Mouse (Mus musculus) T-helper 1 cell (primary cell): Measurements from ENCODE around the gene Igsf9.

Experiments
- in situ Hi-C: fragments of 300-600 bp; cut with MboI, MseI; formaldehyde crosslinking; loops from one replicate; pipeline ENCODE4 v1.15.1; 2025; ENCODE audit warnings: high pct_unique_total_duplicates

The Igsf9 gene

DNA sequence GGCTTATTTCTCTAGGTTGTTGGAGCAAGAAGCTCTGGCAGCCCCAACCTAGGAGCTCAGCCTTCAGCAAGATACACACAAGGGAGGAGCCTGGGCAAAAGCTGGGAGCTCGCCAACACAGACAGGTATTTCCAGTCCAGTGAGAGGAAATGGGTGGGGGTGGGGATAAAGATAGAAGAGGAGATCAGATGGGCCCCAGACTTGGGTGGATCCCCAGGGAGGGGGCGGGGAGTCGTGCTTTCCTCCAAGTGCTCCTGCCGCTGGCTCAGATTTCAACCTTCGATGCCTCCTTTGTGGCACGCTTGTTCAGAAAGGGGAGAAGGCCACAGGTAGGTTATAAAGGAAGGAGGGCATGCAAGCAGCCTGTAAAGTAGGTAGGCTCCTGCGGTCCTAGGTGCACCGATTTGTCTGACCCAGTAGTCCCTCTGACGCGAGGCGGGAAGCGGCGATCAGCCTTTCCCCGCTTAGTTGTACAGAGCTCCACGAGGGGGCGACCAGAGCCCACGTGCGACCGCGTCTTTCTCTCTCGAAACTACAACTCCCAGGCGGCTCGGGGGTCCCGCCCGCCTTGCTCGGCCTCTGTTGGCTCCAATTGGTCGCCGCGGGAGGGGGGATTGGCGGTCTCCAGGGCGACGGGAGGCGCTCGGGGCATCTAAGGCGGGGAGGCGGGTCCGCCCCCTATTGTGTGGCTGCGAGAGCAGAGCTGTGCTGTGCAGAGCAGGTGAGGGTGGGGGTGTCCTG is at the start of gene Igsf9:
Igsf9 (plus strand) TSS at position 249 of the 741 bp plus-strand sequence.
- in situ Hi-C loops: loop anchor here (5.0 to 10.0 kb wide), 2 partner anchors 69 to 427 kb away; partner anchors contain the start of gene Nhlh1

DNA sequence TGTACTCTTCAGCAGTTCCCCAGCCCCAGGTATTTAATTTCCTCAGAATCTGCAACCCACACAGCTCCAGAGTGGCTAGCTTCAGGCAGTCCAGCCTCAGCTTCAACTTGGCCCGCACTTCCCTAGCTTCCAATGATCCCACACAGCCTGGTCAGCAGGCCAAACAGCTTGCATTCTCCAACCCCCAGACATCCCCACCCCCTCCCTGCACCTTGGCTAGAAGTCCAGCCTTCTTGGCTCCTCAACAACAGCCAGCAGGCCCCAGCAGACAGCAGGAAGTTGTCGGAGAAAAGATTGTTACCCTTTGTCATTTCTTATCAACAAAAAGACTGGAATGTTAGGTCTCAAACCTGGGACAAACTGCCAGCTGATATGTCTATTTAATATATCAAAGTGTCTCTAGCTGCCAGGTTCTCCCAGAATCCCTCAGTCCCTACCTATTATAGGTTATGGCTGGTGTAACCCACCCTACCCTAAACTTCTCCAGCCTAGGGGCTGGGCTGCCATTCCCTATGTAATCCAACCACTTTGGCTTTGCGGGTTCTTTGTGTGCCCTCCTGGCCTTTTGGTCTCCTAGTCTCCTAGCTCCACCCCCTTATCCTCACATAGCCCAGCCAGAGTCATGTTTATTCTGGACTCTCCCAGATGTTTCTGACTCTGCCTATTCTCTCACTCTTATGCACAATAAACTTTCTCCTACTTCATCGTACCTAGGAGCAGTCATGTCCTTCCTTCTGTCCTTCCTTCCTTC is 49.6 kb upstream of the Igsf9 start:
- in situ Hi-C loops: no loop called here

DNA sequence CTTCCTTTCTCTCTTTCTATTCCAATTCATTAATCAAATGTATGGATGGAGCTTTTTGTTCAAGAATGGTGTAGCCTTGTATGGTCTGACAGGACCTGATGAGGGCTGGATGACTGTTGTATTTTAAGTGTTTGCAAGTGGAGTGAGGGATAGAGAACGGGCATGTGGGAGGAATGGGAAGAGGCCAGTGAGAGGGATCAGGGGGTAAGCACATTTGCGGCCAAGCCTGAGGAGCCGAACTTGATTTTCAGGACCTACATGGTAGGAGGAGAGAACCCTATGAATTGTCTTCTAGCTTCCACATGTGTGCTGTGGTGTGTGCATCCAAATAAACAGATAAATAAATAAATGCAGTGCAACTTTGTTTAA is 49.0 kb upstream of the Igsf9 start:
- in situ Hi-C loops: no loop called here

DNA sequence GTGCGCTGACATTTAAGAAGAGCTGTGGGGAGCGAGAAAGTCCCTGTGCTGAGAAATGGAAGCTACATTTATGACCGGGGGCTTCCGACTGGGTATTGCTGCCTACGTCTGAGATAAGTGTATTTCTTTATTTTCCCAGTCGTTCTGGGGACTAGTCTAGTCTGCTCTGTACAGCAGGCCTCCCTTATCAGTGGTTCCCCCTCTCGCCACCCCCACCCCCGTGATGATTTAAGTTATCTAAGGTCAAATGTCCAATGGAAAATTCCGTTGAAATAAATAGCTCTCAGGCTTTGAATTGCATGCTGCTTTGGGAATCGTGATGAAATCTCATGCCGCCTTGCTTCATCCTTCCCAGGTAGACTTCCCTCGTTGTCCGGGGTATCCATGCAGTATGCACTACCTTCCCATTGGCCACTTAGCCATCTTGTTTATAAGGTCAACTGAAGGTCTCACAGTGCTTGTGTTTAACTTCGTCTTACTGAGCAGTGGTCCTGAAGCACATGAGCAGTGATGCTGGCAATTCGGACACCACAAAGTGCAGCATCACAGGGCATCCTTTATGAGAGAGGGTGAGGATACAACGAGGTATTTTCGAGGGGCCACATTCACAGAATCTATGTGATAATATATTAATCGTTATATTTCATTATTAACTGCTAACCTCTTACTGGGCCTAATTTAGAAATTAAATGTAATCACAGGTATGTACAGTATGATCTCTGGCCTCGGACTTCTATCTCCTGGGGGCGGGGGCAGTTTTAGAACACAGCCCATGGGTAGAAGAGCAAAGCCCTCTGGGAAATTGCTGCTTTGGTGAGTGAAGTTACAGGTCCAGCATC is 48.4 kb upstream of the Igsf9 start:
- in situ Hi-C loops: no loop called here

DNA sequence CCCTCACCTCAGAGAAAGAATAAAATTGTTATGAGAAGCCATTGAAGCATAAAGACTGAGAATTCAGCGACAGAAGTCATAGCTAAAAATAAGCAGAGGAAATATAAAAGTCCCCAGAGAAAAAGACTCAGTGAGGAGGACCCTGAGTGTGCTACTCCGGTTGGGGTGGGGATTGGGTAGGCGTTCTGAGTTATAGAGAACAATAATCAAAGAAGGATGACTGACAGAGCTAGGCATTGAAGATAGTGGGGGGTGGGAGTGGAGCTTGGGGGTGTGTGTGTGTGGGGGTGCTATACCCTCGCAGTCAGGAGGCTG is 47.8 kb upstream of the Igsf9 start:
- in situ Hi-C loops: no loop called here

DNA sequence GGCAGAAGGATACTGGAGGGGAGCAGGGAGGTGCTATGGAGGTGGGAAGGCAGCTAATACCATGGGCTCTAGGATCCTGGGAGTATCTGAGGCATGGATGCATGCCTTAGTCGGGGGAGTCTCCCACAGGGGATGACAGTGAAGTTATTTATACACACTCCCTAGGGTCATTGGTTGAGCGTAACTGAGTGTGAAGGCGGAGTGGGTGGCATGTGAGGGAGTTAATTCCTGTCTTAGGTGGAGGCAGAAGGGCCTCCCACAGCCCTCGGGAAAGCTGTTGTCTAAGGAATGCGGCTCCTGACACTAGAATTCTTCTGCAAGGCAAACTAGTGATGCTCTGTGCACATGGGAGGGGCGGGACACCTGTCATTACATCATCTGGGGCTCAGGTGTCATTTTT is 44.8 kb upstream of the Igsf9 start:
- in situ Hi-C loops: no loop called here

DNA sequence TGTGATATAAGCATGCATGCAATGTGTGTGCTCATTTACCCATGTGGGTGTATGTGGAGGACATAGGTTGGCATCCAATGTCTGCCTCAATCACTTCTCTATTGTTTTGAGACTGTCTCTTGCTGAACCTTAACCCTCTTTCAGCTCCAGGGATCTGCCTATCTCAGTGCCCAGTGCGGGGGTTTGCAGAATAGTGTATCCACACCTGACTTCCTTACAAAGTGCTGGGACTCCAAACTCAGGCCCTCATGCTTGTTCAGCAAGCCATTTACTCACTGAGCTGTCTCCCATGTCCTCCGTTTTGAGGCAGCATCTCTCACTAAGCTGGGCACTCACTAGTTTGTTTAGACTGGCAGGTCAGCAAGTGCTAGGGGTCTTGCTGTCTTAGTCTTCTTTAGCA is 43.0 kb upstream of the Igsf9 start:
- in situ Hi-C loops: no loop called here

DNA sequence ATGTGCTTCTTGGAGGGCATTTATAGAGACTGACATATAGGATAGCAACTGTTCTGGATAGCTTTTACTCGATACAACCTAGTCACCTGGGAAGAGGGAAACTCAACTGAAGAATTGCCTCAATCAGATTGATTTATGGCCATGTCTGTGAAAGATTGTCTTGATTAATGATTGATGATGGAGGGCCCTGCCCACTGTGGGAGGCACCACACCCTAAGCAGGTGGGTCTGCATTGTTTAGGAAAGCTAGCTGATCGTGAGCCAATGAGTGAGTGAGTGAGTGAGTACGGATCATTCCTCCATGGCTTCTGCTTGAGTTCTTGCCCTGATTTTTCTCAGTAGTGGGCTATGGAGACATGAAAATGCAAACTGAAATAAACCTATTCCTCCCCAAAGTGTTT is 41.1 kb upstream of the Igsf9 start:
- in situ Hi-C loops: no loop called here

DNA sequence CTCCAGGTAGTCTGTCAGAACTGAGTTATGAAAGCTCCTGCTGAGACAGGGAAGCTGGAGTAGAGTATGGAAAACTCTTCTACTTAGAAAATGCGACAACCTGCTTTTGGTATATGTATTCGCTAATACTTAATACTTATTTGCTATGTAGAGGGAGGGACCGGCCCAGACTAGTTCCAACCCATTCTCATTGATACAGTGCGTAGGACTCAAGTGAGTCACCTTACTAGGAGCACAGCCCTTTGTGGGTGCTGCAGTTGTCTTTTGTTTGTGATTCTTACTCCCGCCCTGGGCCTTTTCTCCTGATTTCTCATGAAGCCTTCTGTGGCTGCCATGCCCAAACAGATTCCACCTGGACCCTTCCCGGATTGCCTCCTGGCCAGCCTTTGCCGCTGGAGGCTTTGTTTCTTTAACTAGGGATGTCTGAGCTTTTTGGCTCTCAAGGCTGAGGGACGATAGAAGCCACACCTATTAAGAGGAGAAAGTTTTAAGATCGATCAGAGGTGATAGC is 39.6 kb upstream of the Igsf9 start:
- in situ Hi-C loops: no loop called here

DNA sequence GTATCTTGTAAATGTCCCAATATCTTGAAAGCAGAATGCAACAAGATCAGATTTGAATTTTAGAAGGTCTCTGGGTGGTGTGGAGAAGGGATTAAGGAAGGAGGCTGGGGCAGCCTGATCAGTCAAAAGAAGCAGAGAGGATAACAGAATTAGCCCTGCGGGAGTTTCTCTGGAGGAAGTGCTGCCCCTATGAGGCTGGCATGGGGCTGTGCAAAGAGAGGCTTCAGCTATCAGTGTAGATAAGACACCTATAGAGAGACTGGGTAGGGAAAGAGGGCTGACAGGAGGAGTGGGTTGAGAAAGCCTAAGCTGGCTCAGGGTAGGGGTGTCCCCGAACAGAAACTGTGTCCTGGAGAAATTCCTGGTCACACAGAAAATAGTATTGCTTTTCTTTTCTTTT is 31.4 kb upstream of the Igsf9 start:
- in situ Hi-C loops: no loop called here

DNA sequence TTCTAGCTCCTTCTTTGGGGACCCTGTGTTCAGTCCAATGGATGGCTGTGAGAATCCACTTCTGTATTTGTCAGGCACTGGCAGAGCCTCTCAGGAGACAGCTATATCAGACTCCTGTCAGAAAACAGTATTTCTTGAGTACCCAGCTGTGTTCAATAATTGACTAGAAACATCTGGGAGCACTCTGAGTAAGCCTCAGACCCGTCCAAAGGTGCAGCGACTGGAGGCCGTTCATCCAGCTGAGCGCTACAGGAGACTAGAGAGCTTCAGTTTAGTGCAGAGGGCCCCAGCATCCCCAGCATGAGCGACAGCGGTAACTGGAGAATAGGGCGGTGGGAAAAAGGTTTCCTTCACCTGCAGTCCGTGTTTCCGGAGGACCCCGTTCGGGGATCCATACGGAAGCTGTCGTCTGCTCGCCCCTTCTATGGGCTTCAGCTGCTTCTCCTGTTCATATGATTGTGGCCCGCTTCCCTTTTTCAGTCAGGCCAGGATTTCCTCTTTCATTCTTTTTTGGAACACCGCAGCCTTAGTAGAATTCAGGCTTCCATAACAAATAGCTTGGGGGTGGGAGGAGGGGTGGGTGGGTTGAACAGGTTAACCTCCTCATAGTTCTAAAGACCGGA is 30.6 kb upstream of the Igsf9 start:
- in situ Hi-C loops: no loop called here

DNA sequence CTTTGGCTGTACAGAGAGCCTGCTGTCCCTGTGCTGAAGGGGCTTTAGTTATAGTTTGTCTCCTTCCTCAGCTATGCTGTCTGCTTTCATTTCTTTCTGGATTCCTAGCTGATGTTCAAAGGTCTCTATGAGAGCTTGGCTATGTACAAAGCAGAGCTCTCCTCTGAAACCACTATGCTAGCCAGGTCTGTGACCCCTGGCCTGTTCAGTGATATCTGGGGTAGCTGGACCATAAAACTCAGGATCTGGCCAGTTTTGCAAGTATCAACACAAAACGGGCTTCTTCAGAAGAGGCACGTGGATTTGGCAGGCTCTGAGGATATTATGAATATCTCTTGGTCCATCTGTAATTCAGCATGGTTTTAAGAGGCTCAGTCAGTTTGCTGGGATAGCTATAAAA is 28.7 kb upstream of the Igsf9 start:
- in situ Hi-C loops: no loop called here

DNA sequence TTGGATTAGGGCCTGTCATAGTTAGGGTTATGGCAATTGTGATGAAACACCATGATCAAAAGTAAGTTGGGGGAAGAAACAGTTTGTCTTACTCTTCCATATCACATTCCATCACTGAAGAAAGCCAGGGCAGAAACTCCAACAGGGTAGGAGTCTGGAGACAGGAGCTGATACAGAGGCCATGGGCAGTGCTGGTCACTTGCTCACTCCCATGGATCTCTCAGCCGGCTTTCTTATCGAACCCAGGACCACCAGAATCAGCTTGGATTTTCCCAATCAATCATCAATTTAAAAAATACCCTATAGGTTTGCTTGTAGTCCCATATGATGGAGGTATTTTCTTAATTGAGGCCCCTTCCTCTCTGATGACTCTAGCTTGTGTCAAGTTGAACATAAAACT is 27.8 kb upstream of the Igsf9 start:
- in situ Hi-C loops: no loop called here

DNA sequence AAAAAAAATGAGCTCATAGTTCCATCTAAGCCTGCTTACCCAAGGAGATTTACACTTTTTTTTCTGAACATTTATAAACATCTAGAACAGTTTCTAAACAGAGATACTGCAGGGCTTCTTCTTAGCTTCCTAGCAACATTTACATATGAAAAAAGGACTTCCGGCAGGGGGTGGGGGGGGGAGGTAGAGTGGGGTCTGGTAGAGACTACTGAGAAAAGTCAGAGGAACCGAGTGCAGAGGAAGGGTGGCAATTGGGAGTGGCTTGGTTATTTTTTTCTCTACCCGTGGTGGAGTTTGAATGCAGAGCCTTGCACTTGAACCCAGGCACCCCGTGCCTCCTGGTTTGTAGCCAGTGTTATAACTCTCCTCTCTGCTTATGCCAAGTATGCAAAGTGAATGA is 26.2 kb upstream of the Igsf9 start:
- in situ Hi-C loops: no loop called here

DNA sequence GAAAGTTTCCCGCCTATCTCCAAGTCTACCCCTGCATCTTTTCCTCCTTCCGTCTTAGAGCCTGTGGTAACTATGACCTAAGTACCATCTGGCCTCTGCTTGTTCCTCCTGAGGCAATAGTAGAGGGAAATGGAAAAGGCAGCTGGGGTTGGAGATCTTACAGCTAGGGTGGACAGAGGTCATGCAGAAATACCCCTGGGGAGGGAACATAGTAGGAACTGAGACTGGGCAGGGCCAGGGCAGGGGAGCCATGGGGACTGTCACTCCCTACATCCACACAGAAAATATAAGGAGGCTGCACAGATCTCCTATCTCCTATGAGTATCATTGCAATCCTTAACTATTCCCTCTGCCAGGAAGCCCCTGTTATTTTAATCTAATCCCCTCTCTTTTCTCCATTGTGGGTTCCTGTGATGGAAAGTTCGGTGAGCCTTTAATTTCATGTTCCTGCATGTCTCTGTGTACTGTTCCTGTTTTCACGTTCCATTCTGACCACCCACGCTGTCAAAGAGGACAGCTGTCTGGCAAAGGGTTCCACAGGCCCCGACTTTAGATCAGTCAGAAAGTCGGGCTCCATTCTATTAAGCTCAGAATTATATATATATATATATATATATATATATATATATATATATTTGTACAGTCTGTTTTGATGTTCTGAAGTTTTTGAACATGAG is 25.4 kb upstream of the Igsf9 start:
- in situ Hi-C loops: no loop called here

DNA sequence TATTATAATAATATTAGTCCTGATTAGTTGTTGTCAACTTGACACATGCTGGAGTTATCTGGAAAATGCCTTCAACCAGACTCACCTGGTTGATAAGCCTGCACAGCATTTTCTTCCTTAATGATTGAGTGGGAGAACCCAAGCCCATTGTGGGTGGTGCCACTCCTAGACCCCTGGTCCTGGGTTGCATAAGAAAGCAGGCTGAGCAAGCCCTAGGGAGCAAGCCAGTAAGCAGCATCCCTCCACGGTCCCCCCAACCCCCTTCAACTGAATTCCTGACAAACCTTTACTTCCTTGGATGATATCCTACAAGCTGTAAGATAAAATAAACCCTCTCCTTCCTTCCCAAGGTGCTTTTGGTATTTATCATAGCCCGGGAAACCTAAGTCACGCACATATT is 24.4 kb upstream of the Igsf9 start:
- in situ Hi-C loops: no loop called here

DNA sequence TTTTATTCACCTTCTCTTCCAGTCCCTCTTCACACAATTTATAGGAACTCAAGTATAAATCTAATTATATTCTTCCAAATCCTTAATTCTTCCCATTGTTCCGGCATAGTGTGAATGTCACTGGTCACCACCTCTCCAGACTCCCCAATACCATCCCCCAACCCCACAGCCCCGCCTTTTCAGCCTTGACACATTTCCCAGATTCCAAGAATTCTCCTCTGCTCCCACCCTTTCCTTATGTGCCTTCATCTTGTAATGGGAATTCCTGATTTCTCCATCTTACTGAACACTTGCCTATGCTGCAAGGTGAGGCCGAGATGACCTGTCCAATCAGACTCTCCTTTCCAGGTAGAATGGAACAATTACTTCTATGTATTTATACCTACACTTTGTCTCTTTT is 23.5 kb upstream of the Igsf9 start:
- in situ Hi-C loops: no loop called here

DNA sequence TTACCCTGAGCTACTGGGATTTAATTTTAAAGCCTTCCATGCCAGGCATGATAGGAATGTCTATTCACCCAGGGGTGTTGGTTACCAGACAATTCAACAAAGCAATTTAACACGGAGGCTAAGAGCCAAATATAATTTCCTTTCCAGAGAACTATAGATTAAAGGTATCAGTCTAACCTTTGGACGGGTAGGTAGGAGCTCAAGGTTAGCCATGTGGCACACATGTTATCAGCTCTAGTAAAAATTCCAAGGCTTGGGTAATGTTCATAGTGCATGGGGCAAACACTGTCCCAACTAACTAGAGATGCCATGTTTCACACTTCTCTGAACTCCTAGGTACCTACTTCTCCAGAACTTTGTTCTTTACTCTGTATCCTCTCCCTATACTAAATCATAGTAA is 20.0 kb upstream of the Igsf9 start:
- in situ Hi-C loops: no loop called here

DNA sequence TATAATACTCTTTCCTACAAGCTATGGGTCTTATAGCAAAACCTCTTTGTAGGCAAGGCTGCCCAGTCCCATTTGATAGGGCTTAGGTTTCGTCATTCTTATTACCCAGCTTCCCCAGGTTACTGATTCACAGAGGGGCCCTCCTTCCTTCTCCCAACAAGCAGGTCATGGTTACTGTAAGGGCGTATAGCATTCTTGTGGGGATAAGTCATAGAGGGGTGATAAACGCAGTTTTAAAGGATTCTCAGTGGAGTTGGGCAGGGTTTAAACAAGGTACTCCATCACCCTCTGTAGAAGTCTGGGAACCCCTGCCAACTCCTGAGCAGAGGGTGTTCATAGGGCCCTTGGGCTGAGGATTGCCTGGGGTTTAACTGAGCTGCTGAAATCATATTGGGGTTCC is 19.1 kb upstream of the Igsf9 start:
- in situ Hi-C loops: no loop called here

DNA sequence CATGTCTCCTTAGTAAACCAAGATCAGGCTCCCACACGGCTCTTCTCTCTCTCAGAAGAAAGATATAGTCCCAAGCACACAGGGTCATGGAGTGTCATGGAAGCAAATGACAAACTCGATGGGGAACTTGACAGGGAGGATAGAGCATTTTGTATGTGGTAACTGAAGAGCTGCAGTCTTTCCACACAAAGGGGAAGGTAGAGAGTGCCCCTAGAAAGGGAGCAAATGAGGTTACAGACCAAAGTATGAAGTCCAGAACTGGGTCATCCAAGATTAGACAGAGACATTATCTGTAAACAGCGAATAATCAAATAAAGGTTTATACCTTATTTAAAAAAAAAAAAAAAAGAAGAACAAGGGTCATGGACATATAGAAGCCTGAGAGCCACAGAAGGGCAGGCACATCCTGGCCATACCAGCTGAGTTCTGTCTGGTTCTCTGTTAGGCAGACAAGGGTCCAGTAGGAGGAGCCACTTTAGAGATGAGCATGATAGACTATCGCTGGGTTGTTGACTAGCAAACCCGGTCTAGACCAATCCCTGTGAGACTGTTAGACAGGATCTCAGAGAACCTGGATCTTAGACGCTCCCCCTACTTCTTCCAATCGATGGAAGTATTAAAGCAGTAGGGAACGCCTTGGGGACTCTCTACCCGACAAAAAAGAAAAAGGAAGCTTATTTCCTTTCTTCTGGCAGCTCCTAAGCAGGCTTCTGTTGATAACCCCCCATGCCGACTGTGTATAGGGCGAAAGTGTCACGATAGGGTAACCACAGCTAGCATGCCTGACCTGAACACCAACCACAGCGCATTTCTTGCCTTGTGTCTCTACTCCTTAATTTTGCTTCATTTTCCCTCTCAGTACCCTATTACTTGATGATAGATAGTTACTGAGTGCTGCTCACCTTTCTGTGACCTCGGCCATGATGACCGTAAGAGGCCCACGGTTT is 17.9 kb upstream of the Igsf9 start:
- in situ Hi-C loops: no loop called here
